Mouse (Mus musculus) c-Kit-positive CD71-positive TER-119-negative erythroid progenitor cells, embryonic 14.5 days (primary cell): ENCODE measurements around the gene Dlg2.

ENCODE experiments used
- DNase-seq: peaks from one replicate; pipeline ENCODE4 v3.0.0-alpha.2; 2013; ENCODE audit warnings: low read depth

Dlg2 gene

GRCm38 (mm10) chr7:92184371-92185059 lies 1708.0 kb downstream of the Dlg2 start:
- no peak for DNase-seq

GRCm38 (mm10) chr7:92186341-92186740 lies 1709.9 kb downstream of the Dlg2 start:
- DNase-seq, result no peak

- no peak for DNase-seq
Observed at GRCm38 (mm10) chr7:92189149-92189548, 1712.7 kb downstream of the Dlg2 start.

DNA sequence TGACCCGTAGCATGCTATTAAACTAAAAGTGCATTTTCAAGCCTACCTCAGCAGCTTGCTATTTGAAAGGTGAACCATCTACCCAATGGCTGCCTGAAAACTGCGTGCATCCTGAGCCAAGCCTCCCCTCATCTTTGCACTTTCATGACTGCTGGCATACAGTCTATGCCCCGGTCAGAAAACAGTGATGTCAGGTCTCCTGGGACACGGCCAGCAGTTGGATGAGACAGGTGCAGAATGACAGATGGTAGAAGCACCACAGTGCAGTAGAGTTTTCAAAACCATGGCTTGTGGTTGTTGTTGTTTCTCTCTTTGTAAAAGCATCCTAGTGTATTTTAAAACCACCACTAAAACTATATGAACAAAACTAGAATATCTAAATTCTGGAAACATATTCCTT lies 1719.5 kb downstream of the Dlg2 start:
- no peak for DNase-seq

DNA sequence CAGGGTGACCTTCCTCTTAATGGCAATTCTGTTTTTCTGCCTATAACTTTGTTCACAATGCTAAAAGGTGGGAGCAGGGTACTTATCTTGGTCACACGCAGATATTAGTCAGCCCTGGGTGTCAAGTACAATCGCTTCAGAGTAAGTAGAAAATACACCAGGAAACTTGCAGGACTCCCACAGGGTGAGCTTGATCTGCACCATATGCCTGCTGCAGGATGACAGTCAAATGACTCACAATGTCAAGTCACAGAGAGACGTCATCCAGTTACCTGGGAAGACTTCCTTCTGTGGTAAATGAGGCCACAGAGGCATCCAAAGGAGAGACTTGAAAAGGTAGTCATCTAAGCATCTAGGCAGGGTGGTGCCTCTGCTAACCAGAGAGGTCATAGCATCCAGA lies 1721.1 kb downstream of the Dlg2 start:
- DNase-seq, result no peak

DNA sequence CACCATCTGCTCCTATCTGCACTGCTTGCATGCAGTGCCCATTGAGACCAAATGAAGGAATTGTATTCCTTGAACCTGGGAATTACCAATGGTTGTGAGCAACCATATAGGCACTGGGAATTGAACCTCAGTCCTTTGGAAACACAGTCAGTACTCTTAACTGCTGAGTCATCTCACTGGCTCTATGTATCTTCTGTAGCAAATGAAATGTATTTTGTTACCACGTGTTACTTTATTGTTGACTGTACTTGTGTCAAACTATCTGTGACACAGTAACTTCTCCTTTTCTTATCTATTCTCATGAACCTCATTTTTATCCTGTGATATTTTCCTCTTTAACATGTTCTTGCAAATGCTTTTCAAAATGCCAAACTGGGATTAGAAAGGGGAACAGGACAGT lies 1722.7 kb downstream of the Dlg2 start:
- DNase-seq, result no peak

GRCm38 (mm10) chr7:92210701-92211100 lies 1734.2 kb downstream of the Dlg2 start:
- DNase-seq, result no peak

DNA sequence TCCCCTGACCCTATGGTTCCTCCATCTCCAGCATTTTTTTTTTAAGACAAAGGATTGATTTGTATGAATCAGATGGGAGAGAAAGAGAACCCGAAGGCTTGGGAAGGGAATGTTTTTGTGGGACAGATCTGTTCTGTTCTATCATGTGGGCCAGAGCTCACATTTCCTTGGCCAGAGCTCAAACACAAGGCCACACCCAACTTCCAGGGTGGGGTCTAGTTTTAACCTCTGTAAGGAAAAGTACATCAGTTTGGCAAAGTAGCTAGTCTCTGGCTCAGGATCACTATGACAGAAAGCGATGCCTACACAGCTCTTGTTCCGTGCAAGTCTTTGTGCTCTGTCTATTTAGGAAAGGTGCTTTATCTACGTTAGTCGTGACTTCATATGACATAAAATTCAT lies 1737.3 kb downstream of the Dlg2 start:
- DNase-seq, result no peak

DNA sequence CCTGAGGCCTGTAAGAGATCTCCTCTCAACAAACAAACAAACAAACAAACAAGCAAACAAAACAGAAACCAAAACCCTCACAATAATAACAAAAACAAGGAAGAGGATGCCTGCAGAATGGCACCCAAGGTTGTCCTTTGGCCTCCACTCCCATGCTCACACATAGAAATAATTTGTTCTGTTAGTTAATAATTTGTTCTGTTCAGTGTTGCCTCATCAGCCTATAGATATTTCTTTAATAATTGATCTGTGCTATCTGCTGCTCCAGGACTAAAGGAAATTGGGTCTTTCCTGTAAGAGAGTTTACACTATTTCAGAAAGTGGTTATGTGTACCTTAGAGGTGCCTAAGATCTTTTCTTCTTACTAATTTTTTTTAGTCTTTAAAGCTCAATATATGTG lies 1741.7 kb downstream of the Dlg2 start:
- no peak for DNase-seq

DNA sequence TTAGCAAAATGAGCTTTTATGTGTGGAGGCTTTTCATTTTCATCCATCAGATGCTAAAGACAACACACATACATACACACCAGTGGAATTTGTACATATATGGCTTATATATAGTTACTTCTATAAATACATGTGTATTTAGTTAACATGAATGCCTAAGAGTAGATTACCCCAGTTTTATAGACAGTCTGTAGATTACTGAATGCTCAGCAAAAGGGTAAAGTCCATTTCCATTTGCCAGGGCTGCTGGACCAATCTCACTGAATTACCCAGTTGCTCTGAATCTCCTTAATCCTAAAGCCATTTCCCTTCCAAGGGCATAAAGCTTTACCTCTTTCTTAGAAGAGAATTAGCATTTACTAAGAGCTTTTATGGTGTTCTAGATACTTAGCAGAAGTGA lies 1744.1 kb downstream of the Dlg2 start:
- no peak for DNase-seq

- no peak for DNase-seq
Observed at GRCm38 (mm10) chr7:92234476-92235202, 1758.2 kb downstream of the Dlg2 start.

DNA sequence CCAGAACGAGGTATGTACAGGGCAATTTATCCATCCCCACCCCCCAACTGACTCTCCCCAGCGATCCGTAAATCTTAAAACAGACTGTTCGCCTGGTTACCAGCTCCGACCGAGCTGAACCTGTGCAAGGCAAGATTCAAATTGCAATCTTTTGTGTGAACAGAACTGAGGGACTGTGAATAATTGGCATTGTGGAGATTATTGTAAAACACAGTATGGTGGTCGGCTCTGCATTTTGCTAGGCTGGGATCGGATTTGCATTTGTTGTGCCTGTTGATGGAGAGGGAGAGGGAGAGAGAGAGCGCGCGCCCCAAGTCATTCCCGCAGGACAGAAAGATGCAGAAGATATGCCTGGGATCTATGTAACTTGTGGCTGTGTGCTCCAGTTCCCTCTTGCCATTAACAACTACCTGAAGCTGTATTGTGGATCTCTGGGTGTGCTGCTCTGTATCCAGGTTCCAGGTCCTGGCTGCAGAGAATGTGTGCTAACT lies 1759.1 kb downstream of the Dlg2 start:
- no peak for DNase-seq

- no peak for DNase-seq
Observed at GRCm38 (mm10) chr7:92240908-92241307, 1764.4 kb downstream of the Dlg2 start.

GRCm38 (mm10) chr7:92247594-92247993 lies 1771.1 kb downstream of the Dlg2 start:
- DNase-seq, result no peak

DNA sequence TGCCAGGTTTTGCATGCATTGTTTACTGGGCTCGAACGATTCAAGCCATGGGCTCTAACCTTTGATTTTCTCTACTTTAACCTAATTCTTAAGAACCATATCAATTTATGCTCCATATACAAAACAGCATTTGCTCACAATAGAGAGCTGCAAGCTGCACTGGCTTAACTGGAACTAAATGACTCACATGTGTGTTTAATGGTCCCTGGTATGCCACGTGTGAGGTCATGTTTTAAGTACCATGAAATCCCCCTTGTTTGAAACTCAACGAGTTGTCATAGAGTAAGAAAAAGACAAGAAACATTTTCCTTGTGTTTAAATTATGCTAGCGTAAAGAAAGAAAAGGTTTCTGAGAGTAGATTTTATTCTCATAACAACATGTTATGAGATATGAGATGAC lies 1772.1 kb downstream of the Dlg2 start:
- DNase-seq, result no peak

GRCm38 (mm10) chr7:92258148-92258547 lies 1781.7 kb downstream of the Dlg2 start:
- DNase-seq, result no peak

DNA sequence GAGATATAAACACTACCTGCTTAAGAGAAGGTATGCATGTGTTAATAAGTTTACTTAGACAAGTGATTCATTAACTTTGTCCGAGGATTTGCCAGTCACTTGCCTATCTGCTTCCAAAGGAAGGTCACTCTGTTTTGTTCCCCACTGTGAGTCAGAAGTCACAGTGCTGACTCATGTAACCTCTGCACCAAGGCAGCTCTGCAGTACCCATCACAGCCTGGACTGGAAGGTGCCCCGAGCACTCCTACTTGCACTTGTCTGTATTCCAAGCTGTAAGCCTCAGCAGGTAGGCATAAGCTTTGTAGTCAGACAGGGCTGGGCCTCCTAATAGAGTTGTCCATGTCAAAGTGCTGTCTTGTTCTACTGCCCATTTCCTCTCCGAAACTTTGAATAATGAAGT lies 1782.2 kb downstream of the Dlg2 start:
- no peak for DNase-seq

- DNase-seq, result no peak
Observed at GRCm38 (mm10) chr7:92264325-92264724, 1787.9 kb downstream of the Dlg2 start.

GRCm38 (mm10) chr7:92264964-92265363 lies 1788.5 kb downstream of the Dlg2 start:
- DNase-seq, result no peak

DNA sequence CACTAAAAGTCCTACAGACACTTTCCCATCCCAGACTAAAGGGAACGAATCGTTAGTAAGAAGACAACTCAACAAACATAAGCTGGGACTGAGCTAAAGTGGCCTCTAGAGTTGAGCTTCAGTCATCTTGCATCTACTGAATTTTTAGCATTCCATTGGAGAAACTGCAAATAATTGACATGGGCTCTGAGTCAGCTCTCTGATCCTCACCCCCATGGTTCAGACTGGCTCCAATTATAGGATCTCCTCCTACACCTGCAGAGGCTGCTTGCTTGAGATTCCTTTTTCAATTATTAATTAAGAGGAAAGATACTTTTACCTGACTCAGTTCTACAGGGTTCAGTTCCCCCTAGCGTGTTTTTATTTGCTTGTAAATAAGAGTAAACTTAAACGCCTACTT lies 1798.9 kb downstream of the Dlg2 start:
- no peak for DNase-seq

GRCm38 (mm10) chr7:92277629-92278028 lies 1801.2 kb downstream of the Dlg2 start:
- DNase-seq, result no peak

DNA sequence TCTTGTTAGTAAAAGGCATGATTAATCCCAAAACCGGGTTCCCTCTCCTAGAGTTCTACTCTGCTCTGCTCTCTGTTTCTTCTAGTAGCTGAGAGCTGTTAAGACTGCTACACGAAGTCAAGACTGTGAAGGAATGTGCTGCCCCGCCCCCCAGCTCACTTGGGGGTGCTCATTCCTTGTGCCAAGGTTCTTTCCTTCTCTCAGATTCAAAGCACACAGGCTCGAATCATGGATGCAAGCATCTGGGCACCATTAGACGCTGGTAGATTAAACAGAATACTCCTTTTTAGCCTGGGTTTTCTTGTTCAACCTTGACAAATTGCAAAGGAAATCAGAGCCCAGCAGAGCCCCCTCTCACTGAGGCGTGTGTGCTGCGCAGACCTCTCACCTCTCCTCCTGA lies 1804.5 kb downstream of the Dlg2 start:
- no peak for DNase-seq

- DNase-seq, result no peak
Observed at GRCm38 (mm10) chr7:92287058-92287457, 1810.6 kb downstream of the Dlg2 start.

- DNase-seq, result no peak
Observed at GRCm38 (mm10) chr7:92288814-92289213, 1812.3 kb downstream of the Dlg2 start.
